Mouse (Mus musculus) ZHBTc4 (cell line): ENCODE measurements at regions not wholly inside any gene's neighbourhood (a gene's known extent, or its start where the extent isn't known, plus 50 kb on each side); places are given as distances from the start of the nearest gene placed in this dataset.

Experiments
- DNase-seq: peaks from one replicate; pipeline ENCODE4 v3.0.0-alpha.2; 2011; ENCODE audit warnings: low read depth, low spot score

DNA sequence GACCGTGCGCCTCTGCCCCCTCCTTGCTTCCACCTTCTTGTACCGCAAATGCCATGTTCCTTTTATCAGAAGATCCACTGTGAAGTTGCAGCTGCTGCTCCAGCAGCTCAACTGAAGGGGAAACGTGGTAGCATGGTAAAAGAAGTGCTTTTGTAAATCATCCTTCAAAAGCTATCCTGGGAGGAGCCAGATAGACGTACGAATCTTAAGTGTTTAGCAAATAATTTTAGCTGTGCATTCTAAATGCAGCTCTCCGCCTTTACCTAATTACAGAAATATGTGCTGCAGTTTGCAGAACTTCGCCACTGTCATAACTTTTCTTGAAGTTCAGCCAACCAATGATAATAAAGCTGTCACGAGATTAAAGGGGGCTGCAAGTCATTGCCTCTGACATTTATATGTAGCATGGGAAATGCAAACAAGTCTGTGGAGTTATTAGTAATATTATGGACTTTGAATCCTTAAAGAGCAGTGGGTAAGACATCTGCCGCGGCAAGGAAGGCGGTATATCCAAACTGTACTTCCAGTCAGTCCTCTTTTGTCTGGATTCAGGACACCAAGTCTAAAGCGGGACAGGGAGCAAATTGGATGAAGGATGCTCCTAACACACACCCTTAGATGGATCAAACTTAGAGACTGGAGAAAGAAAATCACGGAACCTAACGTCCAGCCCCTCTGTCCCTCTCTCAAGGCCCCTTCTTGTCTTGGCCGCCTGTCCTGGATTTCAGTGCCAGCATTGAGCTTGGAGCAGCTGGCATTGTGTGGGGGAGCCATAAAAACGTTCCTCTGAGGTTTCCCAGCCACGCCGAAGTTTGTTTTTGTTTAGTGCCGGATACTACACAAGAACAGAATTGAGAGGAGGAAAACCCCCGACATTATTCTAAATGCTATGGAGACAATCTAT lies 320.7 kb downstream of the Epha7 start:
- DNase-seq = no peak

DNA sequence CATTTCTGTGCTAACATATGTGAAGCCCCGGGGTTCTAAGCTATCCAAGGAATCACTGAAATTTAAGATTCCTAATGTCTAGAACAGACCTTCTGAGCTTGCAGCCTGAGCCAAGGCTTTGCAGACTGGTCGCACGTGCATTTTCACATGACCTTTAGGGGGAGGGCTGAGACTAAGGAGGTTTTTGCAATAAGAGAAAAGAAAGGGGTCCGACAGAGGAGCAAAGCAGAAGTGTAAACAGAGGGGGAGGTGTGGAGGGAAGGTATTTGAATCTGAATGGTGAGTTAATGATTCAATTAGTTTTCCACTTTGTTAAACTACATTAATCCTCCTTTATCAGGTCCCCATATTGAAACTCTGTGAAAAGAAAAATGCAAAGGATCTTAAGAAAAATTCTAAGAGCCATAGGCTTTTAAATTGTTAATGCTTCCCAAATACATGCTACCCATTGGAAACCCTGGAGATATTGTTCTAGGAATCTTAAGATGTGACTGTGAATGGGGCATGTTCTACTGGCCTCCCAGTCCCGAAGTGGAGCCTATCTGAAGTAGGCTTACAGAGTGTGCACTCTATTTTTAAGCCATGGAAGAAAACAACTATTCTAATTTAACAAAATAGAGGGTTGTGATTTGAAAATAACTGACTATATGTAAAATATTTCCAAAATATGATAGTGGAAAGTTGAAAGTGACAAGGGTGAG lies 322.9 kb downstream of the Epha7 start:
- DNase-seq = peak; percentile 7

DNA sequence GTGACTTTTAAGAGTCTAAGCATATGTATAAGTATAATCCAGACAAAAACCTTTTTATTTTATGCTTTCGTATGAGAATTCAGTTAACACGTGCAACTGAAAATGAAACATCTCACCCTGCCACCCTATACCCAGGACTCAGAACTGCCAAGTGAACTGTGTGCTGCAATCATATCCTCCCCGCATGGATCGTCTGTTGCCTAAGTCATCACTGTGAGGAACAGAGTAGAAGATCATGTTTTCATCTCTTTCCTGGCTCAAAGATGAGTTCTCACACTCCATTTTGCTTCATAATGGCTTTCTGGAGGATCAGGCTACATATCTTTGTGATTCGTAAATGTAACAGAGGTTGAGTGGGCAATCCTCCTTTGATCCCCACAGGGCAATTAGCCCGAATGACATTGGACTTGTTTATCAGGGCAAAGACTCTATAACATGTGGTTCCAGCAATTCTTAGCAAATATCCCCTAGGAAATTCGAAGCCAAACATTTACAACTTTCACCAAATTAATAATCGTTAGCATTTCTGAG lies 325.9 kb downstream of the Epha7 start:
- peak; percentile 10 for DNase-seq

GRCm38 (mm10) chr4:29143415-29143814 lies 330.5 kb downstream of the Epha7 start:
- no peak for DNase-seq

DNA sequence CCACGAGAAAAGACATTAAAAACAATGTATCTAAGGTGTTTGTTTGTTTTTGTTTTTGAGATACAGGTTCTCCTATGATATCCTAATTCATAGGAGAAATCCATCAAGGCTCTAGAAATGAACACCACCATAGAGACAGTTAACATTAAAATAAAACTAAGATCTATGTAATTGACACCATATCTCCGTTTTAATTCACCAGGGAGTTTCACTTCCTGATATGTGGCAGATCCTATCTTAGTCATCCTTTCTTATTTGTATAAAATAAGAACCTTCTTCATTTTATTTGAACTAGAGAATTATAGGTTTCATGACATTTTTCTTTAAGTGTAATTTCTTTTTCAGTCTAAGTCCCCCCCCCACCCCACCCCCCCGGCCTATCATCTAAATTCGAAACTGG lies 332.3 kb downstream of the Epha7 start:
- DNase-seq = no peak

DNA sequence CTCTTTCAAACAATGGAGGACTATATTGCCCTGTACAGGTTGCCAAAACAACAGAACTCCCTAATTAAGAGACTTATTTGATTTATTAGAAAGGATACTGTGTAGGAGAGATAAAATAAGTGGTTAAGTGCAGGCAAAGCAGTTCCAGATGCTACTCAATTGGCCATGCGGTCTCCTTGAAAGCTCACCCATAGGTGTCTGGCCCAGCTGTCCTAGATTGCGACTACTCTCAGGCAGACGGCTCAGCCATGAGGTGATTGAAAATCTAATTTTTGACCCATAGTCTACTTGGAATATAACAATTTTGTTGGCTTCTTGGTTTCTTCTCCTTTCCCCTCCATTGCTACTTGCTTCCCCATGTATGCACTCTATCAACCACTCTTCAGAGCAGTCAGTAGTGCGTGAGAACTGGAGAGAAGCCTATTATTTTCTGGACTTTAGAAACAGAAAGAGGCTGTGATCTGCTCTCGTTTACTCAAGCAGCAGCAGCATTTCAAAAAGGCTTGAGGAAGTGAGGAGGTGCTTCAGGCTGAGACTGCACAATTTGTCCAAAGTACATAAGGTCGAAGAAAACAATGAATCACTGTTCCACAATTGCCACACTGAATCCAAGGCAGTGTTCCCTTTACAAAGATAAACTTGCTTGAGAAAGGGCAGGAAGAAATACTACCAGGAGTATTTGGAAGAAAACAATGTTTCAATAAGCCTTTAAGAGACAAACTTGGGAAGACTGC lies 339.4 kb downstream of the Epha7 start:
- DNase-seq = no peak

GRCm38 (mm10) chr4:29182494-29182893 lies 369.6 kb downstream of the Epha7 start:
- DNase-seq = no peak

GRCm38 (mm10) chr4:29183411-29183810 lies 370.5 kb downstream of the Epha7 start:
- DNase-seq = no peak

GRCm38 (mm10) chr4:29183818-29184217 lies 370.9 kb downstream of the Epha7 start:
- DNase-seq = no peak

DNA sequence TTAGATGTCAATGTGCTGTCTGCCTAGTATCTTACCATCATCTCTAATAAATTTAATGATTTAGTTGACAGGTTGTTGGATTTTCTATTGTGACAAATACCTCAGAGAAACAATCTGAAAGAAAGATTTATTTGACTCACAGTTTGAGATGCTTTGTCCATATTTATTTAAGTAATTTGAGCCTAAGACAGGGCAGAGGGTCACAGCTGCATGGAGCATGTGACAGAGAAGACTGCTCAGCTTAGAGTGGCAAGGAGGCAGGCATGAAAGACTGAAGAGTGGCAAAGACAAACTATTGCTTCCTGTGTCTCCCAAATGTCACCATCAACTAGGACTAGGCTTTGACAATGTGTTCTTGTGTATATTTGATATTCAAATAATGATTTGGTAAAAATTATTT lies 388.0 kb downstream of the Epha7 start:
- DNase-seq = no peak
